Mouse (Mus musculus): Measurements from ENCODE around the gene Tmem178b. TPM values are rescaled to one million over a fixed set of nuclear protein-coding genes. Genes with fewer than 3 reads are reported as not detected.

Tmem178b gene
- polyA plus RNA-seq, 1 experiment from 2014 or later = 1.2 TPM

DNA sequence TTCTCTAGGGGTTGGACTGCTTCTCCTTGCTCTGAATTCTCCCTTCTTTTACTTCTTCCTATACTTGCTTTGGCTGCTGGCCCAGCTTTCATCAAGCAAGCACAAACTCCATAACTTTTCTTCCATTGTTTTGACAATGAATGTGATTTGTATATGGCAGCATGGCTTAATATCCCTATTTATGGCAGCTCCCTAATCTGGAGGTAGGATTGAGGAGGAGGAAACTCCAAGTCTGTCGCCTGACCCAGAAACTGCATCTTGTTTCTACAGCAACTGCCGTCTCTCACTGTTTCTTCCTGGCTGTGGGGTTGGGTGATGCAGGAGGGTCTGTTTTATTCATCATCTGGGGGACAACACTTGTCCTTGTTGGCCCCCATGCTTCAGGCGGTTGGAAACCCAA is 327.6 kb downstream of the Tmem178b start:
- 37% methylated on average over 3 of the region's 3 CpGs for WGBS
- ATAC-seq (ENCODE audit: insufficient read depth, low FRiP score) = peak; percentile 25; the same call in 1 of the 2 replicates
- H3K27ac ChIP-seq (ENCODE audit: low read length) = no peak overlapping the region
- no peak overlapping the region for H3K4me3 ChIP-seq (replicated peaks; ENCODE audit: low read length)
- no peak overlapping the region for H3K4me2 ChIP-seq (ENCODE audit: low read depth, low read length)
- 0 out of 2 replicates have a peak, but pooled peaks cover 4% of the 10 kb centered on the region for H3K4me1 ChIP-seq (ENCODE audit: control insufficient read depth, insufficient read depth, low read length)
- H3K36me3 ChIP-seq (ENCODE audit: control insufficient read depth, insufficient read depth, low read length) = no peaks in the 10 kb centered on the region
- H3K9me3 ChIP-seq (replicated peaks; ENCODE audit: control insufficient read depth, low read length) = no peaks in the 10 kb centered on the region
- no peaks in the 10 kb centered on the region for H3K27me3 ChIP-seq (ENCODE audit: control insufficient read depth, insufficient read depth, low read length)
- no peak overlapping the region for H3K9ac ChIP-seq (ENCODE audit: low read length)

DNA sequence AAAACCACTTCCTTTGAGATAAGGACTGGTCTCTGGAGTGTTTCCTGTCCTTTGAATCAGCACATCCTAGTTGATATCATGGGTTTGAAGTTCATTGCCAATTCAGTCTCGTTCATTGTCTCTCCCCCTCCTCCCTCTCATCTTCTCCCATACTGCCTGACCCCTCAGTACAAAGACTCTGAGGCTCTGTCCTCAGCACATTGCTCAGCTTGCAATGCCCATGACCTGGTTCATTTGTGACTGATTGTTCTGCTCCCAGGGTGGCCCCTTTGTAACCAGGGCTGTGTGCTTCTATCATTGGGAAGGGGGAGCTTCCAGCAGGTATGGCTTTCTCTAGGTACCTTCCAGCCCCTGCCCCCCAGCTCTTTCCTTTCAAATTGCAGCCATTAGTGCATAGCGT is 329.5 kb downstream of the Tmem178b start:
- no peak for ATAC-seq (ENCODE audit: insufficient read depth, low FRiP score)
- Histone ChIP-seq H3K9me3 (replicated peaks; ENCODE audit: control insufficient read depth, low read length) (no peaks in the 10 kb centered on the region), H3K4me2 (ENCODE audit: low read depth, low read length) (no peak overlapping the region), H3K9ac (ENCODE audit: low read length) (no peak overlapping the region), H3K4me3 (replicated peaks; ENCODE audit: low read length) (no peak overlapping the region), H3K36me3 (ENCODE audit: control insufficient read depth, insufficient read depth, low read length) (no peaks in the 10 kb centered on the region), H3K4me1 (ENCODE audit: control insufficient read depth, insufficient read depth, low read length) (0 out of 2 replicates have a peak, but pooled peaks cover 4% of the 10 kb centered on the region), H3K27me3 (ENCODE audit: control insufficient read depth, insufficient read depth, low read length) (no peaks in the 10 kb centered on the region), H3K27ac (ENCODE audit: low read length) (no peak overlapping the region)
- WGBS = 68% methylated on average over 2 of the region's 2 CpGs

DNA sequence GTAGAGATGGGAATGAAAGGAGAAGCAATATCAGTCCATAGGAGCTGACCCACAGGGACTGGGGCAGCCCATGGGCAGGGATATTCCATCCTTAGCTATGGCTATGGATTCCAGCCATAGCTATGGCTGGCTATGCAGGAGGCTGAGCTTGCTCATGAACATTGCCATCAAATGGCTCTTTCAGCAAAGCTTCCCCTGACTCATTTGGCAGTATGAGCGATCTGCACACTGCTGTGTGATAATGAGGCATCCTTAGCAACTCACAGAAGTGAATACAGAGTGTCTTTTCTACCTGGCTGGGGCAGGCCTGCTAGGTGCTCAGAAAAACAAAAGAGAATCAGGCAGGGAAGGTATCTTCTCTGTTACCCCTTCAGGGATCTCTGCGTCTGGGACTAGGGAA is 332.3 kb downstream of the Tmem178b start:
- Histone ChIP-seq H3K27ac (ENCODE audit: low read length) (no peak overlapping the region), H3K9me3 (replicated peaks; ENCODE audit: control insufficient read depth, low read length) (no peaks in the 10 kb centered on the region), H3K4me3 (replicated peaks; ENCODE audit: low read length) (no peak overlapping the region), H3K27me3 (ENCODE audit: control insufficient read depth, insufficient read depth, low read length) (no peaks in the 10 kb centered on the region), H3K36me3 (ENCODE audit: control insufficient read depth, insufficient read depth, low read length) (no peaks in the 10 kb centered on the region), H3K4me2 (ENCODE audit: low read depth, low read length) (no peak overlapping the region), H3K9ac (ENCODE audit: low read length) (no peak overlapping the region), H3K4me1 (ENCODE audit: control insufficient read depth, insufficient read depth, low read length) (0 out of 2 replicates have a peak, but pooled peaks cover 4% of the 10 kb centered on the region)
- ATAC-seq (ENCODE audit: insufficient read depth, low FRiP score) = no peak
- WGBS = 78% methylated on average over 2 of the region's 2 CpGs

DNA sequence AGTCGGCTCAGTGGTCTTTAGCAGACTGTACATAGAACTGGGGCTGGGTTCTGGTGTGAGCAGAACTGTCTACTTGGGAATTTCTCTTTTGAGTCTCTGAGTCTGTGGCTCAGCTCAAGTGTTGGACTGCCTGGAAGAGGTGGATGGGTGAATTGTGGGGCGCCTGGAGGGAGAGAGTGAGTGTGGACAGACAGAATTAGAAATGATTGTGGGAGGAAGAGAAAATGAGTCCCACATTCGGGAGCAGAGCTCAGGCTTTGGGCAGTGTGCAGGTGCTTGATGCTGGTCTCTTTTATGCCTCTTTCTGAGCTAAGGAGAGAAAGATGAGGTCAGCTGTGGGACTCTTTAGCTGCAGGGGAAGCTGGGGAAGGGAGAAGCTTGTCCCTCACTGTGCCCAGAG is 334.9 kb downstream of the Tmem178b start:
- no peak for ATAC-seq (ENCODE audit: insufficient read depth, low FRiP score)
- 80% methylated on average over 3 of the region's 3 CpGs for WGBS
- no peaks in the 10 kb centered on the region for H3K4me1 ChIP-seq (ENCODE audit: control insufficient read depth, insufficient read depth, low read length)
- H3K27ac ChIP-seq (ENCODE audit: low read length) = no peak overlapping the region
- H3K27me3 ChIP-seq (ENCODE audit: control insufficient read depth, insufficient read depth, low read length) = no peaks in the 10 kb centered on the region
- H3K4me2 ChIP-seq (ENCODE audit: low read depth, low read length) = no peak overlapping the region
- H3K36me3 ChIP-seq (ENCODE audit: control insufficient read depth, insufficient read depth, low read length) = no peaks in the 10 kb centered on the region
- no peaks in the 10 kb centered on the region for H3K9me3 ChIP-seq (replicated peaks; ENCODE audit: control insufficient read depth, low read length)
- no peak overlapping the region for H3K4me3 ChIP-seq (replicated peaks; ENCODE audit: low read length)
- H3K9ac ChIP-seq (ENCODE audit: low read length) = no peak overlapping the region

DNA sequence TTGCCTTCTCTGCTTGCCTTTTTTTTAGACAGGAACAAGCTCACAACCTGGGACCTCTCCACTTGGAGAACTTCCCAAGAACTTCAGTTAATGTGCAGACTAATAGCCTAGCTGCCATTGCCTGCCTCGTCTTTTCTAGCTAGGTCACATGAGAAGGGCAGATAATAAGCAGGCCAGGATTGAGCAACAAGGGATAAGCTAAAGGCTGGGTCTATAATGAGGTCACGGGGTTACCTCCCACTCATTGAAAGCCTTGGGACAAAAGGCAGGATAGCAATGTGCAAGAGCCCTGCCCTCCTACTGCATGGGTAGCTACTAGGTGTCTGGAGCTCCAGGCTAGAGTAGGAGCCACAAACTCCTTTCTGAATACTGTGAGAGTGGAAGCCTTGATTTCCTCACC is 336.1 kb downstream of the Tmem178b start:
- Histone ChIP-seq H3K9ac (ENCODE audit: low read length) (no peak overlapping the region), H3K27me3 (ENCODE audit: control insufficient read depth, insufficient read depth, low read length) (no peaks in the 10 kb centered on the region), H3K36me3 (ENCODE audit: control insufficient read depth, insufficient read depth, low read length) (no peaks in the 10 kb centered on the region), H3K4me2 (ENCODE audit: low read depth, low read length) (no peak overlapping the region), H3K4me1 (ENCODE audit: control insufficient read depth, insufficient read depth, low read length) (no peaks in the 10 kb centered on the region), H3K27ac (ENCODE audit: low read length) (no peak overlapping the region), H3K9me3 (replicated peaks; ENCODE audit: control insufficient read depth, low read length) (no peaks in the 10 kb centered on the region), H3K4me3 (replicated peaks; ENCODE audit: low read length) (no peak overlapping the region)
- no peak for ATAC-seq (ENCODE audit: insufficient read depth, low FRiP score)
- 38% methylated on average over 2 of the region's 2 CpGs for WGBS

DNA sequence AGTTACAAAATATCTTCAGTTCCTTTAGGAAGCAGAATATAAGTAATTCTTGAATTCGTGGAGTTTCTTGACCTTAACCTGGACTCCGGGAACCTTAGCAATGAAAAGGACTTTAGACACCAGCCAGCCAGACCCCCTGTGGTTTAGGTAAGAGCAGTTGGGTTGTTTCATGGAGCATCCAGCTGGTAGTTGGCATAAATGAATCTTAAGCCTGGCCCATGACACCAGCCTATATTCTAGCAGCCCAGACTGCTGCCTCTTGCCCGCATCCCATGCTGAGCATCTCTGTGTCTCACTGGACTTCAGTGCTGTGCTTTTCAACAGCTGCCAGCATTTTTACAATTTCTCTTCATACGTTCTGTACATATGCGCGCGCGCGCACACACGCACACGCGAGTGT is 344.1 kb downstream of the Tmem178b start:
- Histone ChIP-seq H3K9ac (ENCODE audit: low read length) (no peak overlapping the region), H3K9me3 (replicated peaks; ENCODE audit: control insufficient read depth, low read length) (no peaks in the 10 kb centered on the region)
- WGBS = 94% methylated on average over 12 of the region's 12 CpGs

DNA sequence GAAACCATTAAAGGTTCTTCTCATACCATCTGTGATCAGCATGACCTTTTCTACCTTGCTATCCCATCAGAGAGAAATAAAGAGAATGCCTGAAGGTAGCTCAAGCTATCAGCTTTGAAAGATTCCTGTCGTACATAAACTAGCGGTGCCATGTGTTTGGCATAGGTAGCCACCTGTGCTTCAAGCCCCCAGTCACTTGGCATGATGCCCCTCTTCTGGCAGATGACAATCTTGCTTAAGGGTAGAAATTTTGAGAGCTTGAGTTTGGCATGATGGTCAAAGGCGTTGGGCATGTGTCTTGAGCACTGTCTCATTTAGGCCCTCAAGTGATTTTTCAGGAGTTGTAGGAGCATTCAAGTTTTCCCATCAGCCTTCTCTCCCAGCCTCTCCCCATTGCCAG is 344.6 kb downstream of the Tmem178b start:
- ATAC-seq (ENCODE audit: insufficient read depth, low FRiP score) = no peak

More for the DNA sequence above, 344.1 kb downstream of the Tmem178b start:
- Histone ChIP-seq H3K4me1 (ENCODE audit: control insufficient read depth, insufficient read depth, low read length) (0 out of 2 replicates have a peak, but pooled peaks cover 4% of the 10 kb centered on the region), H3K27ac (ENCODE audit: low read length) (no peak overlapping the region), H3K4me3 (replicated peaks; ENCODE audit: low read length) (no peak overlapping the region), H3K36me3 (ENCODE audit: control insufficient read depth, insufficient read depth, low read length) (no peaks in the 10 kb centered on the region), H3K4me2 (ENCODE audit: low read depth, low read length) (no peak overlapping the region), H3K27me3 (ENCODE audit: control insufficient read depth, insufficient read depth, low read length) (no peaks in the 10 kb centered on the region)
- no peak for ATAC-seq (ENCODE audit: insufficient read depth, low FRiP score)

DNA sequence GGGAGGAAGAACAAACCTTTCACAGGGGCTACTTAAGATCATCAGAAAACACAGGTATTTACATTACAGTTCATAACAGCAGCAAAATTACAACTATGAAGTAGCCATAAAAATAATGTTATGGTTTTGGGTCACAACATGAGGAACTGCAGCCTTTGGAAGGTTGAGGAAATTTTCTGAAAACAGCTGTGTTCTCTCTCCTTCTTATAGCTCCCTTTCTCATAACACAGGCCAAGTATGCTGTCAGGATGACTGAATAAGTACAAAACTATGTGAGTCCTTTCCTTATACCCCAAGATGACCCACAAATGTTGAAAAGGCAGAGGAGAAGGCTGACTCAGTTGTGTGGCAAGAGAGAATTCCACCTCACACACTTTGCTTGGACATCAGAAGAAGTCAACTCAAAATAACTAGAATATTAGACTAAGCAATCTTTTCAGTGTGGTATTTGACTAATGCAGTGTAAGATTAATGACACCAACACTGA is 347.6 kb downstream of the Tmem178b start:
- Histone ChIP-seq H3K27me3 (ENCODE audit: control insufficient read depth, insufficient read depth, low read length) (no peaks in the 10 kb centered on the region), H3K9me3 (replicated peaks; ENCODE audit: control insufficient read depth, low read length) (no peaks in the 10 kb centered on the region), H3K4me1 (ENCODE audit: control insufficient read depth, insufficient read depth, low read length) (0 out of 2 replicates have a peak, but pooled peaks cover 4% of the 10 kb centered on the region), H3K36me3 (ENCODE audit: control insufficient read depth, insufficient read depth, low read length) (no peaks in the 10 kb centered on the region), H3K27ac (ENCODE audit: low read length) (no peak overlapping the region), H3K9ac (ENCODE audit: low read length) (no peak overlapping the region), H3K4me2 (ENCODE audit: low read depth, low read length) (no peak overlapping the region), H3K4me3 (replicated peaks; ENCODE audit: low read length) (no peak overlapping the region)
- peak; percentile 47; the same call in 1 of the 2 replicates for ATAC-seq (ENCODE audit: insufficient read depth, low FRiP score)

More for the DNA sequence above, 344.6 kb downstream of the Tmem178b start:
- H3K9ac ChIP-seq (ENCODE audit: low read length) = no peak overlapping the region
- WGBS = 94% methylated on average over 3 of the region's 3 CpGs
- H3K27ac ChIP-seq (ENCODE audit: low read length) = no peak overlapping the region
- no peaks in the 10 kb centered on the region for H3K9me3 ChIP-seq (replicated peaks; ENCODE audit: control insufficient read depth, low read length)
- no peak overlapping the region for H3K4me3 ChIP-seq (replicated peaks; ENCODE audit: low read length)
- H3K27me3 ChIP-seq (ENCODE audit: control insufficient read depth, insufficient read depth, low read length) = no peaks in the 10 kb centered on the region
- 0 out of 2 replicates have a peak, but pooled peaks cover 4% of the 10 kb centered on the region for H3K4me1 ChIP-seq (ENCODE audit: control insufficient read depth, insufficient read depth, low read length)
- no peaks in the 10 kb centered on the region for H3K36me3 ChIP-seq (ENCODE audit: control insufficient read depth, insufficient read depth, low read length)
- H3K4me2 ChIP-seq (ENCODE audit: low read depth, low read length) = no peak overlapping the region

DNA sequence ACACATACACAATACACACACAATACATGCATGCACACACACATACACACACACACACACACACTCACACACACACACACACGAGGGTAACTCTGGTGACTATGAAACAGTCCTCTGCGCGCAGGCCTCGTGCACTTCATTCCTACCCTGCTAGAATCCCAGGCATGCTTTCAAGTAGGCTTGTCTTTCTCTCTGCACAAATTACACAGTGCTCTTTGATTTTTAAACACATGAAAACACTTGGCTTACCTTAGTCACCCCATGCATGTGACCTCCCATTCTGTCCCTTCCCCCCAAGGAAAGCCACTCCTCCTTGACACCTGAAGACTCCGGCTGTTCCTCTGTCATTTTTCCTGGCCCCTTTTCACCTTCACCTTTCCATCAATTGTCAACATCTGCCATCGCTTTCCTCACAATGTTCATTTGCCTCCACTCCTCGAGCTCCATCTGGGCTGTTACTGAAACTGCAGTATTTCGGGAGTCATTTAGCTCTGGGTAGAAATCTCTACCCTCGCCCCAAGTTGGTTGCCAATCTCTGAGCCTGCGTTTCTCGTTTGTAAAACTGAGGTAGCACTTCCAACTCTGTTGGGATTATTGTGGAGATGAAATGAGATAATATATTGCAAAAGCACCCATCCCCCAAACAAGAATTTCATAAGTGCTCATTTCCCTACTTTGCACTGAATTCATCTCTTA is 352.7 kb downstream of the Tmem178b start:
- H3K27me3 ChIP-seq (ENCODE audit: control insufficient read depth, insufficient read depth, low read length) = no peaks in the 10 kb centered on the region
- no peaks in the 10 kb centered on the region for H3K36me3 ChIP-seq (ENCODE audit: control insufficient read depth, insufficient read depth, low read length)
- no peak overlapping the region for H3K4me3 ChIP-seq (replicated peaks; ENCODE audit: low read length)
- ATAC-seq (ENCODE audit: insufficient read depth, low FRiP score) = no peak
- H3K9me3 ChIP-seq (replicated peaks; ENCODE audit: control insufficient read depth, low read length) = no peaks in the 10 kb centered on the region
- H3K4me2 ChIP-seq (ENCODE audit: low read depth, low read length) = no peak overlapping the region
- no peak overlapping the region for H3K9ac ChIP-seq (ENCODE audit: low read length)
- 72% methylated on average over 11 of the region's 11 CpGs for WGBS
- H3K27ac ChIP-seq (ENCODE audit: low read length) = no peak overlapping the region
- H3K4me1 ChIP-seq (ENCODE audit: control insufficient read depth, insufficient read depth, low read length) = no peaks in the 10 kb centered on the region
